Mouse (Mus musculus): ENCODE measurements around the gene Pld4. TPM values are rescaled to one million over a fixed set of nuclear protein-coding genes. Genes with fewer than 3 reads are reported as not detected.
"Not testable (repeated sequence)": the region's sequence is repeated elsewhere in the genome, so short reads cannot be mapped to it uniquely, and the experiment has no call there.

The Pld4 gene
- total RNA-seq, 2 experiments from 2014 or later: 12.5 TPM

DNA sequence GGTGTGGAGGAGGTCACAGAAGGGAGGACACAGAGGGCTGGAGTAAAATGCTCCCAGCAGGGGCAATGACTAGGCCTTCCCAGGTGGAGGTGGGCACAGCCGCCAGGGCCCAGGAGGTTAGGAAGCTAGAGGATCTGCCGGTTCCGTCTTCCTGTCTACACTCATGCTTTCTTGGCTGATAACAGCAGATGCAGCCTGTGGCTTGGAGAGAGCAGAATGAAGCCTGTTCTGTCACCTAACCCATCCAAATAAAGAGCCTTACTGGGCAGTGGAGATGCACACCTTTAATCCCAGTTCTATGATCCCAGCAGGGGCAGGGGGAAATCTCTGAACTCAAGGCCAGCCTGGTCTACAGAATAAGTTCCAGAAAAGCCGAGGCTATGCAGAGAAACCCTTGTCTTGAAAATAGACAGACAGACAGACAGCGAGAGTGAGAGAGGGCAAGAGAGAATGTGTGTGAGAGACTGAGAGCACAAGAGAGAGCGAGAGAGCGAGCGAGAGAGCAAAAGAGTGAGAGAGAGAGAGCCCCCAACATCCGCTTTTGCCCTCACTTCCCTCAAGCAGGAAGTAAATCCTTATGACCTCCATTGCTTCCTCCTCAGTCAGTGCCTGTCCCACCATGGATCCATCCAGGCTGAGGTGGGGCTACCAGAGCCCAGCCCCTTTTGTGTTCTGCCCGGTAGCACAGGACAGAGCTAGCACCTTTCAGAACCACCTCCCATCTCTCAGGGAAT, 38.9 kb downstream of the Pld4 start:
- no peak for DNase-seq (ENCODE audit: low spot score in 2 of 2)

- DNase-seq (ENCODE audit: low spot score in 2 of 2): peak; percentile 60 to 65
Observed at GRCm38 (mm10) chr12:112800476-112800875, 40.0 kb downstream of the Pld4 start.

DNA sequence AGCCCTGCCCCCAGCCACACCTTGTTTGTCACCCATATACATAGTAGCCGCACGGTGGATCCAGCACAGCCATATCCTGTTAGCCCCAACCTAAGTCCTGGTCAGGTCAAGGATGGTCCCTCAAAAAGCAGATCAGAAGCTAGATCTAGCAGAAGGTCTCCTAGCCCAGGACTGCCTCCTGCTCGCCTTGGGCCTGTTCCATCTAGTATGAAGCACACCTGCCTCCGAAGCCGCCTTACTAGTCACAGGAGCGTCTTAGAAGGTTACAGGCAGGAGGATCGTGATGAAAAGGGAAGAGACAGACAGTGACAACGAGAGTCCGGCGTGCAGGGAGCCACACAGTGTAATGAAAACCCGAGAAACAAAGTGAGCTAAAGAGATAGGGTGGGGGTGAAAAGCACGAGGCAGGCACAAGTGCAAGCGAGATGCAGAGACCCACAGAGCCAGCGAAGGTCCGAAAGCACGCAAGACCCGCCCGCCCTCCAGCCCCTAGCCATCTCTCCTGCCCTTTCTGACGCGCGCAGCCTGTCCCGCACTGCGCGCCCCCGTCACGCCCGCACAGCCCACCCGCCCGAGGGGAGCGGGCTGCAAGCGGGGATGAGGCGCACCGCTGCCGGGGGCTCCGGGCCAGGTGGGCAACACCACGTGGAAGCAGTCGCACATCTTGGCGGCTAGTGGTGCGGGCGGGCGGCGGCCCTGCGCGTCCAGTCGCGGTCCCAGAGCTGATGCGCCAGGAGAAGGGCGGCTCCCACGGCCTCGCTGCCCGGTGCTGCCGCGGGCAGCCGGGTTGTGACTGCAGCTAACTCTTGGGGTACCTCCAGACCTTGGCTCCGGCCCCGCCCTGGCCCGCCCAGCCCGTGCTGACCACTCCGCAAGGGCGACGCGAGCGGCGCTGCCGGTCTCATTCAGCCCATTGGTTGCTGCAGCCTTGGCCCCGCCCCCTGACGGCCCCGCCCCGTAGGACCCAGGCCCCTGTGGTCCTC, 41.7 kb downstream of the Pld4 start, which contains the start of gene Ahnak2:
TSS of gene Ahnak2 (minus strand) at position 794 of the 983 bp plus-strand sequence.
- DNase-seq (ENCODE audit: low spot score in 2 of 2): no peak

DNA sequence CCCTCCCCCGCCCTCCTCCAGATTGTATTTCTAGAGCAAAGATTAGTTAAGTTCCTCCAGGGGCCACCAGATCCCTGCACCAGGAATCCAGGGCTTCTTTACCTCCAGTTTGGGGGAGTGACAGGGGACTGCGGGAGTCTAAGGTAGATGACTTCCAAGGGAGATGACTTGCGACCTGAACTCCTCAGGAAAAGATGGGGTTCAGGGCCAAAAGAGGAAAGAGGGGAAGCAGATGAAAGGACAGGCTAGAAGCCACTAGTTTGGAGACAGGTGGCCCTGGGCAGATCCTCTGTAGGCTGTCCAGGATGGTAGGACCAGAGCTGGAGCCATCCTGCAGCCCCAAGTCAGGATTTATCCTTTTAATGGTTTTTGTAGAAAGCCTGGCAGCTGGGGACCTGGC, 42.5 kb downstream of the Pld4 start:
- DNase-seq (ENCODE audit: low spot score in 2 of 2): no peak

DNA sequence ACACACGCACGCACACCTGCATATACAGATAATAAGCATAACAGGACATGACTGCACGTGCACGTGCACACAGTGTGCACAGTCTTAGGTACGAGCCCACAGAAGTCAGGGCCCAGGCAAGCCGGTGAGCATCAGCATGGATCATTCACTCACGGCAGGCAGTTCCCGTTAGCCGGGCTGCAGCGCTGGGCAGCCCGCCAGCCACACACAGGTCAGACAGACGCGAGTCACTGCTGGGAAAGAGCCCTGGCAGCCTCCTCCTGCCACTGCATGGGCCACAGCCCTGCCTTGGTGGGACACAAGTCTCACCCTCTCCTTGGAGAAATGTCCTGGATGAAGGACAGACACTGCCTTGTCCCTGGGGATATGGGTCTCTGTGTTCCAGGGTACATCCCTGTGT, 43.6 kb downstream of the Pld4 start:
- no peak for DNase-seq (ENCODE audit: low spot score in 2 of 2)

- no peak for DNase-seq (ENCODE audit: low spot score in 2 of 2)
Observed at GRCm38 (mm10) chr12:112806044-112806443, 45.6 kb downstream of the Pld4 start.

GRCm38 (mm10) chr12:112807796-112808195, 47.3 kb downstream of the Pld4 start:
- DNase-seq (ENCODE audit: low spot score in 2 of 2): no peak

GRCm38 (mm10) chr12:112808212-112808586, 47.7 kb downstream of the Pld4 start:
- no peak for DNase-seq (ENCODE audit: low spot score in 2 of 2)

DNA sequence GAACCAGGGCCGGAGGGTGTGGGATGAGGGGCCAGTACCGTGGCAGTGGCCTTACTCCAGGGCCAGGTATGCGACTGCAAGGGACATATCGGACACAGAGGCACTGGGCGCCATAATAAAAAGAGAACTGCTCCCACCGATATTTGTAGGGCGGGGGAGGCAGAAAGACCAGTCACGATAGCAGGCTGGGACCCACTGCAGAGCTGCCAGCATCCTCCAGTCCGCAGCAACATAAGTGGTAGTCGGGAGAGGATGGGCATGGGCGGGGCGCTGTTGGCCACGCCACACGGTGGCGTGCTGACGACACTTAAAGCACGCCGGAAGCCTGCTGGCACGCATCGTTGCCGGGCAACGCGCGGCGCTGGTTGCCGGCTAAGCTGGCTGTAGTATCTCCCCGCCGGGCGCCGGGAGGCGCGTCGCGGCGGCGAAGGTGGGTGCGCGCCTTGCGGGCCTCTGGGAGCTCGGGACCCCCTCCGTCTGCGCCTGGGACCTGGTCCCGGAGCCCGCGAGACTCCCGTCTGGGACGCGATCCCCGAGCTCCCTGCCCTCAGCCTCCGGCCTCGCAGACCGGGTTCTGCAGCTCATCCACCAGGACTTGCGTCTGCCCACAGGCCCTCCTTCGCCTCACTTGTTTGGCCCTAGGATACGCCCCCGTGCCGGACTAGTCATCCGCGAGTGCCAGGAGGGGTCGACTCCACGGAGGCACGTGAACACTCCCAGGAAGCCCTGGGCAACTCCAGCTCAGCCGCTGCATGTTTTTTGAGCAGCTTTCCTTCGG, 48.3 kb downstream of the Pld4 start, which contains the start of gene Clba1:
TSS of gene Clba1 (plus strand) at position 351 of the 778 bp plus-strand sequence.
- DNase-seq (ENCODE audit: low spot score in 2 of 2): peak; percentile 79 to 91

- no peak for DNase-seq (ENCODE audit: low spot score in 2 of 2)
Observed at GRCm38 (mm10) chr12:112809641-112810040, 49.2 kb downstream of the Pld4 start.

DNA sequence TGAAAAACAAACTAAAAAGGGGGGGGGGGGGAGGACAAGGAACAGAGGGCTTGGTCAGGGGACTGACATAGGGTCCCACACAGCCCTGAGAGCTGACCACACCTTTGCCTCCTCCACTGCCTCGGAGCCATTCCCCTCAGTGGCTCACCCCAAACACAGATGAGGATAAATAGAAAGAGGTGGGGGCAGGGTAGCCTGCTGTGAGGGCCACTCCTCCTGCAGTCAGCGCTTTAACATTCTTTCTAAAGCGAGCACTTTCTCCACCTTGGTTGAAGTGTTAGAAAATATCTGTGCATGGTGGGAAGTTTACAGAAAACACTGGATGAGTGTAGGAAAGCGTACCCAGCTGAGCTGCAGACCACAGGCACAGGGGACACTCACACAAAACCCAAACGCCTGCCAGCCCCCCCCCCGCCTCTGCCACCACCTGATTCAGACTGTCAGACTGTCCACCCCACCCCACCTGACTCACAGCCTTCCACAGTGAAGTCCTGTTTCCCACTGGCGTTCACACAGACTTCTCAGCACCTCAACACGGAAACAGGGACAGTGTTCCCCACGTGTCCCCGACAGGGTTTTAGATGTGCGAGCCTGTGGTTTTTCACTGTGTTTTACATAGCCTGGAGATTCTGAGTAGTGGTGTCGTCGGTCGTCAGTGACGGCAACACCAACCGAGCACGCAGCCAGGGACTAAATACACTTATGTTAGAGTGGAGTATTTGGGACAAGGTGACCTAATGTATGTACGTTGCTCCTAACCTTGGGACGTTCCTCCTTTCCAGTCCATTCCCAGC, 49.8 kb downstream of the Pld4 start:
- no peak for DNase-seq (ENCODE audit: low spot score in 2 of 2)

DNA sequence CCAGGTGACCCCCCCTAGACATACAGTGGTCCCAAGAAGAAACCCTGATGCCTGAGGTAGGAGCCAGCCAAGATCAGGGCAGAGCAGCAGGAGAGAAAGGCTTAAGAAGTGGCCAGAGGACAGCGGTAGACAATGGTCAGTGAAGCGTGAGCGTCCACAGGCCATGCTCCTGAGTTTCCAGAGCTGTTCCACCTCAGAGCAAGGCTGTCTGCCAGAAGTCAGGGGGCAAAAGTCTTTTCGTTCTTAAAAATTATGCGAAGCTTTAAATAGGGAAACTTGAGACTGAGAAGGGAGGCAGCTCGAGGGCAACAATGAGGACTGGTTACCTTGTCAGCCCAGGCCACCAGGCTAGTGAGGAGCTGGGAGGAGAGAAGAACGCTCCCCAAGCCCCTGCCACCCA, 52.9 kb downstream of the Pld4 start:
- DNase-seq (ENCODE audit: low spot score in 2 of 2): no peak

- no peak for DNase-seq (ENCODE audit: low spot score in 2 of 2)
Observed at GRCm38 (mm10) chr12:112814682-112815470, 54.4 kb downstream of the Pld4 start.

DNA sequence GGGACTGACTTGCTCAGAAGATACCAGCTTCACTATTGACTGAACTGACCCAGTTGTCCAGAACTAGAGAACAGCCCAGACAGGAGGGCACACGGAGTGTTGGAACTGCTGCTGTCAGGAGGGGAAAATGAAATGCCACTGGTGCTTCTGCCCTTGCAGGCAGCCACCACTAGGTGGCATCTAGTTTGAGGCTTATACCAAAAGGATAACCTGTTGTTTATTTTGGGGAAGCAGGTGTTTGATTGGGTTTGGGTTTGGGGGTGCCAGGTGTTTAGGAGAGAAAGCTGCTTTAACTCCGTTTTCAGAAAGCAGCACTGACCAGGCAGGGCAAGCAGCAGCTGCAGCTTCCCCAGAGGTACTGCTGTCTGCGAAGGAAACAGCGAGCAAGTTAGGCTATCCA, 55.8 kb downstream of the Pld4 start:
- DNase-seq (ENCODE audit: low spot score in 2 of 2): no peak

- DNase-seq (ENCODE audit: low spot score in 2 of 2): not testable (repeated sequence)
Observed at GRCm38 (mm10) chr12:112816866-112817265, 56.4 kb downstream of the Pld4 start.

All from gastrocnemius, postnatal 4 days (tissue).